Mouse (Mus musculus) heart, adult 8-10 months (tissue): ENCODE measurements around the gene Mindy2. TPM values are rescaled to one million over a fixed set of nuclear protein-coding genes. Genes with fewer than 3 reads are reported as not detected.

Experiments
- DNase-seq: peaks from one replicate; pipeline ENCODE4 v3.0.0; 2022; ENCODE audit warnings: low spot score
- total RNA-seq, 4 experiments: library from RNA; stranded (reverse); gene quantifications; 2 replicates each; pipeline ENCODE4 v1.2.4; 2022

Mindy2 gene
- total RNA-seq, 4 experiments from 2014 or later, result 32.6 to 36.5 (median 33.9) TPM

GRCm38 (mm10) chr9:70668048-70668447 lies 11.1 kb upstream of the Mindy2 start:
- DNase-seq, result no peak

GRCm38 (mm10) chr9:70666811-70667210 lies 9.8 kb upstream of the Mindy2 start:
- no peak for DNase-seq

- DNase-seq, result no peak
These were observed 8.6 kb upstream of the Mindy2 start for GRCm38 (mm10) chr9:70665372-70666145.

GRCm38 (mm10) chr9:70664847-70665246 lies 7.9 kb upstream of the Mindy2 start:
- DNase-seq, result no peak

GRCm38 (mm10) chr9:70658266-70658665 lies 1.3 kb upstream of the Mindy2 start:
- no peak for DNase-seq

- peak; percentile 74 for DNase-seq
These were observed 605 bp downstream of the Mindy2 start, which contains the start of gene Gm10642 for GRCm38 (mm10) chr9:70656130-70657007. TSS of gene Gm10642 (plus strand) at chr9:70656251.

- no peak for DNase-seq
These were observed 1.2 kb downstream of the Mindy2 start for GRCm38 (mm10) chr9:70655764-70656129.

GRCm38 (mm10) chr9:70654496-70654895 lies 2.5 kb downstream of the Mindy2 start:
- no peak for DNase-seq

GRCm38 (mm10) chr9:70653875-70654274 lies 3.1 kb downstream of the Mindy2 start:
- DNase-seq, result no peak

- no peak for DNase-seq
These were observed 4.8 kb downstream of the Mindy2 start for GRCm38 (mm10) chr9:70652221-70652620.

GRCm38 (mm10) chr9:70650994-70651393 lies 6.0 kb downstream of the Mindy2 start:
- no peak for DNase-seq

- no peak for DNase-seq
These were observed 6.7 kb downstream of the Mindy2 start for GRCm38 (mm10) chr9:70650260-70650659.

GRCm38 (mm10) chr9:70636748-70637147 lies 20.2 kb downstream of the Mindy2 start:
- no peak for DNase-seq

GRCm38 (mm10) chr9:70631665-70632064 lies 25.3 kb downstream of the Mindy2 start:
- no peak for DNase-seq

GRCm38 (mm10) chr9:70629711-70630110 lies 27.3 kb downstream of the Mindy2 start:
- DNase-seq, result no peak

- DNase-seq, result no peak
These were observed 45.8 kb downstream of the Mindy2 start for GRCm38 (mm10) chr9:70611026-70611673.

GRCm38 (mm10) chr9:70602186-70602845 lies 54.7 kb downstream of the Mindy2 start:
- no peak for DNase-seq

GRCm38 (mm10) chr9:70598271-70598670 lies 58.7 kb downstream of the Mindy2 start:
- no peak for DNase-seq

GRCm38 (mm10) chr9:70591486-70591885 lies 65.5 kb downstream of the Mindy2 start:
- DNase-seq, result no peak

GRCm38 (mm10) chr9:70590775-70591174 lies 66.2 kb downstream of the Mindy2 start:
- no peak for DNase-seq

- no peak for DNase-seq
These were observed 69.8 kb downstream of the Mindy2 start for GRCm38 (mm10) chr9:70587171-70587570.

GRCm38 (mm10) chr9:70585172-70585571 lies 71.8 kb downstream of the Mindy2 start:
- DNase-seq, result no peak
